Mouse (Mus musculus) embryo, embryonic 10.5 days (tissue): ENCODE measurements around the gene Gm10160.

ENCODE experiments used
- DNase-seq: peaks from one replicate; pipeline ENCODE4 v3.0.0-alpha.2; 2015; ENCODE audit warnings: low spot score

Gene Gm10160

GRCm38 (mm10) chr7:81827806-81828667, 27.6 kb downstream of the Gm10160 start:
- DNase-seq: no peak

GRCm38 (mm10) chr7:81825381-81825780, 30.2 kb downstream of the Gm10160 start:
- DNase-seq: no peak

- no peak for DNase-seq
Measured at GRCm38 (mm10) chr7:81824906-81825305, 30.7 kb downstream of the Gm10160 start.

- DNase-seq: no peak
Measured at GRCm38 (mm10) chr7:81806067-81806466, 49.5 kb downstream of the Gm10160 start.
